Mouse (Mus musculus) kidney, embryonic 14.5 days (tissue): ENCODE measurements around the gene Hoxa13. TPM values are rescaled to one million over a fixed set of nuclear protein-coding genes. Genes with fewer than 3 reads are reported as not detected.

ENCODE experiments used
- ATAC-seq: fragments of 200-750 bp; cut with Nextera tagmentation; 2 replicates; pipeline ENCODE4 v1.8.0; 2017; ENCODE audit warnings: moderate number of reproducible peaks, mild to moderate bottlenecking, moderate TSS enrichment, moderate library complexity; ENCODE audit not compliant: low FRiP score, low TSS enrichment
- H3K27ac ChIP-seq: fragments of 300-500 bp; sonication (generic); 2 replicates; pipeline ENCODE4 v1.5.1; 2014; ENCODE audit warnings: low read depth, mild to moderate bottlenecking, low read length, moderate library complexity, mixed read lengths
- H3K27me3 ChIP-seq: fragments of 300-500 bp; sonication (generic); 2 replicates; pipeline ENCODE4 v1.6.1; 2014; ENCODE audit warnings: mild to moderate bottlenecking, low read length; ENCODE audit not compliant: control insufficient read depth, insufficient read depth
- H3K36me3 ChIP-seq: fragments of 300-500 bp; sonication (generic); 2 replicates; pipeline ENCODE4 v1.6.1; 2014; ENCODE audit warnings: low read length, mixed read lengths; ENCODE audit not compliant: control insufficient read depth, insufficient read depth
- H3K4me1 ChIP-seq: fragments of 300-500 bp; sonication (generic); 2 replicates; pipeline ENCODE4 v1.6.1; 2014; ENCODE audit warnings: low read length, mixed read lengths; ENCODE audit not compliant: control insufficient read depth, insufficient read depth
- H3K4me2 ChIP-seq: fragments of 300-500 bp; sonication (generic); replicated peaks from 2 replicates; pipeline ENCODE4 v1.6.1; 2014; ENCODE audit warnings: low read depth, mild to moderate bottlenecking, low read length
- H3K4me3 ChIP-seq: fragments of 300-500 bp; sonication (generic); 2 replicates; pipeline ENCODE4 v1.5.1; 2014; ENCODE audit warnings: mild to moderate bottlenecking, low read length
- H3K9ac ChIP-seq: fragments of 300-500 bp; sonication (generic); 2 replicates; pipeline ENCODE4 v1.6.1; 2014; ENCODE audit warnings: low read depth, mild to moderate bottlenecking, low read length, moderate library complexity
- H3K9me3 ChIP-seq: fragments of 300-500 bp; sonication (generic); 2 replicates; pipeline ENCODE4 v1.6.1; 2016; ENCODE audit warnings: low read length; ENCODE audit not compliant: control insufficient read depth
- WGBS: fragments of 180-500 bp; shearing (Covaris S2); extraction: QIAGEN DNeasy Blood & Tissue Kit; methylation state at CpG from one replicate; pipeline ENCODE4 v1.1.7; 2014; 5-methylcytosine and 5-hydroxymethylcytosine counted together
- polyA plus RNA-seq: library from polyadenylated mRNA; unstranded; fragments of >200 nt; fragmentation: Nextera tagmentation; extraction: Ambion mirVana; gene quantifications from 2 replicates; pipeline ENCODE4 v1.2.1, GENCODE M21; 2014

Hoxa13 gene
- polyA plus RNA-seq, 1 experiment from 2014 or later = not detected

DNA sequence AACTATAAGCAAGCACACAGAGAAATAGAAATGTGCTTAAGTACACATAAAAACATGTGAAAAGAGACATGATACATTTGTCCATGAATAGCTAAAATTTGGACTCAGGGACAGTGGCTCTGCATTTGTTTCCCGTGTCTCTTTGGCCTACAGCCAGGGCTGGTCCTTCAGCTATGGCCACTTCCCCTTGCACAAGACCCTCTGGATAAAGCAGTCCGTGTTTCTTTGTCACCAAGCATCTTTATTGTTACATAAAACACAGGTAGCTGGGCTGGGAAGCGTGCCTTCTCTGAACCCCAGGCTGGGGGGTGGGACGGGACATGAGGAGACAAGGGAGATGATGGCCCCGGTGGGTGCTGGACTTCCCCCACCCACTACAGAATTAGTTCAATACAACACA lies 46.4 kb downstream of the Hoxa13 start:
- WGBS = 21% methylated on average over 5 of the region's 5 CpGs
- Histone ChIP-seq H3K4me1 (peaks cover 36% of the 10 kb centered on the region), H3K27me3 (no peaks in the 10 kb centered on the region; the same call in 1 of the 2 replicates)

DNA sequence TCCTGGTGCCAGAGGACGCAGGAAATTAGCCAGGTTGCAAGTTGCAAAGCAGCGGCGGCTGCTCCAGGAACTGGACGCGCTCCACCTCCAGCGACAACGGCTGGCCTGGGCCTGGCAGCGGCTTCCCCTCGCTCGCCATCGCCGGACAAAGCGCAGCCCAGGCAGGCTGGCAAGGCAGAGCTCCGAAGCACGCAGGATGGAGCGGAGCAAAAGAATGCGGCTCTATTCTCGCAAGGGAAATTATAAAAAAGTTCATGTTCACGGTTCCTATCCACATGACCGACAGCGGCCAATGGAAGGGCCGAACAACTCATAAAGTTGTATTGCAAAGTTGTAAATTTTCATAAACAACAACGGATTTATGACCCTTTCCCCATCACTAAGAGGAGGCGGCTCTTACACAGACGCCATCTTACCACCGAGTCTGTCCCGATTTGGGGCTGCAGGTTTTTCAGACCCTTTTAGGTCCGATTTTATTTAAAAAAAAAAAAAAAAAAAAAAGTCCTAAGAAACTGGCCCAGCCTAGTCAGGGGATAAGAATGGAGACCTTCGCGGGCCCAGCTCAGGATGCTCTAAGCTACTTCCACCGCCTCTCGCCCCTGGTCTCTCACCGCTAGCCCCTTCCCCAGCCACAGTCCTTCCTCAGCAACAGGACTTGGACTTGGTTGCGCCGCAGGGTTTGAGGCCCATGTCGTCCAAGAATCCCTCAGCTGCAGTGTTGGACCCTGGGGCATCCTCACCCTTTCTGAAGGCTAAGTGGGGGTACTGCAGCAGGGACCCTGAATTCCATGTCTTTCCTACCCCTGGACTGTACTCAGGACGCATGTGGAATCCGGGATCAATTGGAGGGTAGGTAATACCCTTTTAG lies 47.3 kb downstream of the Hoxa13 start, which contains the start of the genes Hoxa3 and Gm28308:
Hoxa3 (minus strand) TSS at position 218 of the 868 bp plus-strand sequence.
Gm28308 (minus strand) TSS at position 221 of the 868 bp plus-strand sequence.
- peak within 1 kb of the TSS; percentile 95 for H3K27ac ChIP-seq
- H3K4me2 ChIP-seq = peak within 1 kb of the TSS; percentile 97
- peak within 1 kb of the TSS; percentile 89 for H3K4me3 ChIP-seq
- peak; percentile 63 for ATAC-seq
- H3K9me3 ChIP-seq = no peaks in the 10 kb centered on the region
- 2% methylated on average over 38 of the region's 38 CpGs for WGBS
- no peaks in the 10 kb centered on the region; the same call in 1 of the 2 replicates for H3K27me3 ChIP-seq
- peak within 1 kb of the TSS; percentile 91 for H3K9ac ChIP-seq
- peaks cover 29% of the 10 kb centered on the region for H3K4me1 ChIP-seq
- H3K36me3 ChIP-seq = no peaks in the 10 kb centered on the region; the same call in 1 of the 2 replicates

More for the DNA sequence above, 46.4 kb downstream of the Hoxa13 start:
- H3K9me3 ChIP-seq = no peaks in the 10 kb centered on the region
- peak overlapping the region; percentile 91; the same call in 1 of the 2 replicates for H3K9ac ChIP-seq
- no peak for ATAC-seq
- H3K36me3 ChIP-seq = no peaks in the 10 kb centered on the region; the same call in 1 of the 2 replicates
- peak overlapping the region; percentile 27; the same call in 1 of the 2 replicates for H3K27ac ChIP-seq
- H3K4me3 ChIP-seq = peak overlapping the region; percentile 15; the same call in 1 of the 2 replicates
- H3K4me2 ChIP-seq = peak overlapping the region; percentile 97

DNA sequence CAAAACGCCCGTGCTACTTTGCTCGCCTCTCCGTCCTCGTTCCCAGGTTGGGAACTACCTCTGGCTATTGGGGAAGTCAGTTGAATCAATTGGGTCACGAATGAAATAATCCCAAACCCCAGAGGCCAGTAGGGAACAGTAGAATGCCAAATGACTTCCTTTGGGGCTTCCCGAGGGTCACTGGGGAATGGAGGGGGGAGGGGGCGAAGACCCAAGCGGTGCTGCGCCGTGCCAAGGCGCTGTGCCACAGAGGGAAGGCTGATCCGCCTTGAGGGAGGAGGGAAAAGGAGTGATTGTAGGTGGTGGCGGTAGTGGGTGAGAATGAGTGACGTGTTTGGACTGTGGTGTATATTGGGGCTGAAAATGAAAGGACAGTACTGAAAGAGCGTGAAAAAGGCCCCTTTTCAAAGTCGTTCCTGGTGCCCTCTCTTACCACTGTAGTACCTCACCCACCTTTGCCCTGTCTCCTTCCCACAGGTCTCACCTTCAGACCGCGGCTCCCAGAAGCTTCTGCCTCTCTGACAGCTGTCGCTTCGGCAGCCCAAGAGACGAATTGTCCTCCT lies 48.0 kb downstream of the Hoxa13 start:
- Histone ChIP-seq H3K27me3 (no peaks in the 10 kb centered on the region; the same call in 1 of the 2 replicates), H3K9me3 (no peaks in the 10 kb centered on the region), H3K9ac (peak overlapping the region; percentile 91), H3K4me3 (peak overlapping the region; percentile 89), H3K4me1 (peaks cover 28% of the 10 kb centered on the region), H3K4me2 (peak overlapping the region; percentile 97), H3K36me3 (no peaks in the 10 kb centered on the region; the same call in 1 of the 2 replicates), H3K27ac (peak overlapping the region; percentile 95)
- under 1% methylated on average over 22 of the region's 22 CpGs for WGBS
- ATAC-seq = no peak

DNA sequence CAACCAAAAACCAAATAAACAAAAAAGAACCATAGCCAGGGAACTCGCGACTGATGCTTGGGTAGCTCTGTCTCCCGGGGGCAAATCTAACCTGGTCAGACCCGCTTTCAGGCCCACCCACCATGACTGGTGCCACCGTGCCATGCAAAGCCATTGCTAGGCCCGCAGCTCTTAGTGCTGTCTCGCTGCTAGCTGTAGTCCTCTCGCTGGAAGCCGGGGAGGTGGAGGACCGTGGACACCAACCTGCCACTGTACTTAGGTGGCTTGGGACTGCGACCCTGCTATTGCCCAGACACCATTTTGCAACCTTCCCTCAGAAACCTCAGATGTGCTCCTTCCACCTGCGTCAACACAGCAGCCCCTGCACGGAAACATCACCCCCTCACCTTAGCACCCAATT lies 48.7 kb downstream of the Hoxa13 start:
- Histone ChIP-seq H3K27me3 (no peaks in the 10 kb centered on the region; the same call in 1 of the 2 replicates), H3K4me1 (peaks cover 35% of the 10 kb centered on the region), H3K4me2 (peak overlapping the region; percentile 97), H3K9me3 (no peaks in the 10 kb centered on the region), H3K36me3 (peaks cover 1% of the 10 kb centered on the region; the same call in 1 of the 2 replicates), H3K9ac (peak overlapping the region; percentile 91), H3K27ac (peak overlapping the region; percentile 95), H3K4me3 (peak overlapping the region; percentile 89)
- WGBS = 0% methylated on average over 13 of the region's 13 CpGs
- no peak for ATAC-seq

DNA sequence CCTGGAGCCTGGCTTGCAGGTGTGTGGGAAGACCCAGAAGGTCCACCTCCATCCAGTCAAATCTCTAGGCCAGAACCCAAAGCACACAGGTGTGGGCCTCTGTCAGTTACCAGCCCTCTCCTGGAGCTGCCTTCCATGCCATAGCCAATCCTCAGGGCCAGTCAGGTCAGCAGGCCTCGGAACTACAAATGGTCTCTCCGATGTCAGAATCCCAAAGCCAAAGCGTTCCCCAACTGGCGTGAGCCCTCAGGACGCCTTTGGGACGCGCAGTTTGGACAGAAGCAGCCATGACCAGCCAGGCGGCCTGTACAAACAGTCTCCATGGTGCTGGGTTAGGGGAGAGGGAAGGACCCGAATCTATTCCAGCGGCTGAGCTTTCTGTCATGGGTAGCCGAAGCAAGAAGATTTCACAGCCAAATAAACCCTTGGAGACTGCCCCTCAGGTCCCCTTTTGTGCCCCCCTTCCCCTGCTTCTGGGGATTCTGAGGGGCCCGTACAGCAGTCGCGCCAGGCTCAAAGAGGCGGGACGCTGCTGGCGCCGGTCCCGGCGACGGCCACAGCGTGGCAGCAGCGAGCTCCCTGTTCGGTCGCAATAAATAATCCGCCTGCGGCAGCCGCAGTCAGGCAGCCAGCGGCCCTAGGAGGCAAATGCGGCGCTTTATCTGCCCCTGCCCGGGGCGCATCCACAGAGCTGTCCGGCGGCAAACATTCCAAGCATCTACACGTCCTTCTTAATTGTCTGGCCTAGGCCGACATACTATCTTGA lies 49.3 kb downstream of the Hoxa13 start:
- ATAC-seq = peak; percentile 26
- Histone ChIP-seq H3K9ac (peak overlapping the region; percentile 91), H3K4me1 (peaks cover 41% of the 10 kb centered on the region), H3K27me3 (no peaks in the 10 kb centered on the region; the same call in 1 of the 2 replicates), H3K36me3 (peaks cover 6% of the 10 kb centered on the region; the same call in 1 of the 2 replicates), H3K9me3 (no peaks in the 10 kb centered on the region), H3K4me3 (peak overlapping the region; percentile 89), H3K27ac (peak overlapping the region; percentile 95), H3K4me2 (peak overlapping the region; percentile 97)
- whole genome bisulfite sequencing = under 1% methylated on average over 37 of the region's 37 CpGs

DNA sequence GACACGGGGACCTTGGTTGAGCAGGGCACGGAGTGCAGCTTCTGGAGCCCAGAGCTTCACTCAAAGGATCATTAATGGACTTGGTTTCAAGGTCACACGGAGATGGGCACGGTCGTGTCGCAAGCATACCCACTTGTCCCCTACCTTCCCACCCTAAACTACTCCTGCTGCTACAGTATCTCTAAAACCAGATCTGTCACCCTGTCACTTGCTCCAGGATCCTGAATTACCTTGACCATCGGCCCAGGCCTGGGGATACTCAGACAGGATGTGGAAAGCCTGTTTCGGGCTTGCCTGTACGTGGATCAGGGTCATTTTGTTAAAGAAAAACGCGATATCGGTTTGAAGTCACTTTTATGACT lies 51.0 kb downstream of the Hoxa13 start:
- H3K27ac ChIP-seq = peak overlapping the region; percentile 76
- no peaks in the 10 kb centered on the region; the same call in 1 of the 2 replicates for H3K27me3 ChIP-seq
- 4% methylated on average over 12 of the region's 12 CpGs for WGBS
- H3K36me3 ChIP-seq = peaks cover 22% of the 10 kb centered on the region
- H3K9ac ChIP-seq = peak overlapping the region; percentile 91
- peak overlapping the region; percentile 97 for H3K4me2 ChIP-seq
- H3K9me3 ChIP-seq = no peaks in the 10 kb centered on the region
- H3K4me1 ChIP-seq = peaks cover 48% of the 10 kb centered on the region
- no peak for ATAC-seq
- peak overlapping the region; percentile 89 for H3K4me3 ChIP-seq

DNA sequence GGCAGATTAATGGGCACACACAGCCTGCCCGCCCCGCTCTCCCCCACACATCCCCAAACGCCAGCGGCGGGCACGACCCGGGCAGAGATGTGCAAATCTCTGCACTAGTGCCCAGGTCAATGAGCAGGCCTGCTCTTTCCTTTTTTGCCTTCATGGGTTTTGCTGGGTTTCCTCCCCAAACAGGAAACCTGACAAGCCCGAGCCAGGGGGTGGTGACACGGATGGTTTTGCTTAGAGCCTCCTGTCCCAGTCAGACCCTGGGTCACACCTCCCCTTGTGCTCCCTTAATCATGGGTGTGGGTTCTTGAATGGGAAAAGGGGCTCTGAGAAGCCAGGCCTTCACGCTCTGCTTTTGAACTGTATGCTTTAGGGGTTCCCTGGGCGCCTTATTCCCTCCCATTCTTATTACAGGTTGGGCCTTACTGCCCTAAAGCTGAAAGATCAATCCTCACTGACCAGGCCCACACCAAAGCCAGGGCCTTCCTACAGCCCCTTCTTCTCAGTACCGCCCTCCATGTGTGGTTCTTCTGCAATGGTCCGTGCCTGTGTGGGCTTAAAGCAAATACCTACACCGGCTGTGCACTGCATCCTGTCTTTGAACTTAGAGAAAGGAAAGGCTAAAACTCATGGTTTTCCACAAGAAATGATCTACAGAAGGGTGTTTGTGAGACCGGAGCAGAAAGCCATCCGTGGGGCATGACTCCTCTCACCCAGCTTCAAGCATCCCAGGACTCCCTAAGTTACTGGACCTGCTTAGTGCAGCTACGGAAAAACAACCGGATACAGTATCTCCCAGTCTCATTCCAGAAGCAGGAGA lies 51.6 kb downstream of the Hoxa13 start:
- Histone ChIP-seq H3K36me3 (peaks cover 26% of the 10 kb centered on the region), H3K4me1 (peaks cover 45% of the 10 kb centered on the region), H3K4me3 (peak overlapping the region; percentile 89), H3K27me3 (no peaks in the 10 kb centered on the region; the same call in 1 of the 2 replicates), H3K27ac (peak overlapping the region; percentile 76), H3K4me2 (peak overlapping the region; percentile 97), H3K9ac (peak overlapping the region; percentile 91), H3K9me3 (no peaks in the 10 kb centered on the region)
- no peak for ATAC-seq
- WGBS = 3% methylated on average over 18 of the region's 18 CpGs
